Mouse (Mus musculus): Measurements from ENCODE around the gene Casp12. TPM values are rescaled to one million over a fixed set of nuclear protein-coding genes. Genes with fewer than 3 reads are reported as not detected.

Gene Casp12
- polyA plus RNA-seq (2015; fragmentation: Nextera tagmentation; extraction: Ambion mirVana), result 1.9 and 3.3 TPM in 2 replicates

GRCm38 (mm10) chr9:5345291-5345898 is at the start of gene Casp12:
Gene Casp12 (plus strand): TSS chr9:5345430.
- 46% methylated on average over 4 of the region's 4 CpGs for WGBS
- no peak; the same call in 1 of the 2 replicates for ATAC-seq (ENCODE audit: extremely low read depth, insufficient number of reproducible peaks, low FRiP score, low TSS enrichment)
- Histone ChIP-seq H3K9me3 (no peaks in the 10 kb centered on the region), H3K36me3 (no peaks in the 10 kb centered on the region), H3K4me1 (0 out of 2 replicates have a peak, but pooled peaks cover 2% of the 10 kb centered on the region), H3K4me2 (peak within 1 kb of the TSS; percentile 51), H3K27me3 (replicated peaks) (no peaks in the 10 kb centered on the region), H3K27ac (replicated peaks) (peak within 1 kb of the TSS; percentile 73), H3K9ac (peak within 1 kb of the TSS; percentile 19; the same call in 1 of the 2 replicates), H3K4me3 (peak within 1 kb of the TSS; percentile 33)

GRCm38 (mm10) chr9:5296354-5297237 is 48.6 kb upstream of the Casp12 start:
- 59% methylated on average over 2 of the region's 2 CpGs for WGBS
- no peak for ATAC-seq (ENCODE audit: extremely low read depth, insufficient number of reproducible peaks, low FRiP score, low TSS enrichment)

GRCm38 (mm10) chr9:5298329-5299131 is 46.7 kb upstream of the Casp12 start, which contains the start of gene Casp1:
Gene Casp1 (plus strand): TSS chr9:5298517.
- no peaks in the 10 kb centered on the region for H3K27me3 ChIP-seq (replicated peaks)
- no peaks in the 10 kb centered on the region for H3K36me3 ChIP-seq
- H3K27ac ChIP-seq (replicated peaks), result no peak within 1 kb of the TSS
- no peaks in the 10 kb centered on the region for H3K4me1 ChIP-seq
- 68% methylated on average over 11 of the region's 11 CpGs for WGBS
- H3K4me3 ChIP-seq, result no peak within 1 kb of the TSS
- ATAC-seq (ENCODE audit: extremely low read depth, insufficient number of reproducible peaks, low FRiP score, low TSS enrichment), result no peak
- H3K4me2 ChIP-seq, result no peak within 1 kb of the TSS
- no peaks in the 10 kb centered on the region for H3K9me3 ChIP-seq
- no peak within 1 kb of the TSS for H3K9ac ChIP-seq

More at GRCm38 (mm10) chr9:5296354-5297237, 48.6 kb upstream of the Casp12 start:
- Histone ChIP-seq H3K4me3 (no peak overlapping the region), H3K27ac (replicated peaks) (no peak overlapping the region), H3K36me3 (no peaks in the 10 kb centered on the region), H3K9me3 (no peaks in the 10 kb centered on the region), H3K4me1 (no peaks in the 10 kb centered on the region), H3K27me3 (replicated peaks) (no peaks in the 10 kb centered on the region), H3K4me2 (no peak overlapping the region), H3K9ac (no peak overlapping the region)

GRCm38 (mm10) chr9:5299132-5299381 is 46.2 kb upstream of the Casp12 start:
- Histone ChIP-seq H3K9me3 (no peaks in the 10 kb centered on the region), H3K27ac (replicated peaks) (no peak overlapping the region), H3K4me3 (no peak overlapping the region), H3K36me3 (no peaks in the 10 kb centered on the region), H3K9ac (no peak overlapping the region), H3K4me2 (no peak overlapping the region), H3K4me1 (no peaks in the 10 kb centered on the region), H3K27me3 (replicated peaks) (no peaks in the 10 kb centered on the region)
- no peak for ATAC-seq (ENCODE audit: extremely low read depth, insufficient number of reproducible peaks, low FRiP score, low TSS enrichment)
- WGBS, result 76% methylated on average over 2 of the region's 2 CpGs

- Histone ChIP-seq H3K4me3 (peak within 1 kb of the TSS; percentile 34), H3K27ac (replicated peaks) (no peak within 1 kb of the TSS), H3K4me1 (no peaks in the 10 kb centered on the region), H3K27me3 (replicated peaks) (no peaks in the 10 kb centered on the region), H3K9me3 (no peaks in the 10 kb centered on the region), H3K4me2 (peak within 1 kb of the TSS; percentile 46), H3K9ac (no peak within 1 kb of the TSS), H3K36me3 (no peaks in the 10 kb centered on the region)
- ATAC-seq (ENCODE audit: extremely low read depth, insufficient number of reproducible peaks, low FRiP score, low TSS enrichment), result no peak
- WGBS, result 46% methylated on average over 5 of the region's 5 CpGs
Observed at GRCm38 (mm10) chr9:5308561-5308960, 36.7 kb upstream of the Casp12 start, which contains the start of gene Casp4. Gene Casp4 (plus strand): TSS chr9:5308828.

- ATAC-seq (ENCODE audit: extremely low read depth, insufficient number of reproducible peaks, low FRiP score, low TSS enrichment), result no peak
- Histone ChIP-seq H3K4me1 (no peaks in the 10 kb centered on the region), H3K4me3 (no peak overlapping the region)
Observed at GRCm38 (mm10) chr9:5310112-5310511, 35.1 kb upstream of the Casp12 start.

GRCm38 (mm10) chr9:5311435-5311834 is 33.8 kb upstream of the Casp12 start:
- Histone ChIP-seq H3K4me3 (no peak overlapping the region), H3K27ac (replicated peaks) (no peak overlapping the region), H3K36me3 (no peaks in the 10 kb centered on the region), H3K27me3 (replicated peaks) (no peaks in the 10 kb centered on the region), H3K9me3 (no peaks in the 10 kb centered on the region), H3K4me1 (no peaks in the 10 kb centered on the region), H3K9ac (no peak overlapping the region), H3K4me2 (no peak overlapping the region)
- WGBS, result 50% methylated on average over 4 of the region's 4 CpGs
- ATAC-seq (ENCODE audit: extremely low read depth, insufficient number of reproducible peaks, low FRiP score, low TSS enrichment), result no peak

More at GRCm38 (mm10) chr9:5310112-5310511, 35.1 kb upstream of the Casp12 start:
- no peaks in the 10 kb centered on the region for H3K36me3 ChIP-seq
- no peaks in the 10 kb centered on the region for H3K9me3 ChIP-seq
- H3K27ac ChIP-seq (replicated peaks), result no peak overlapping the region
- no peak overlapping the region for H3K9ac ChIP-seq
- H3K27me3 ChIP-seq (replicated peaks), result no peaks in the 10 kb centered on the region
- no peak overlapping the region for H3K4me2 ChIP-seq

- no peak for ATAC-seq (ENCODE audit: extremely low read depth, insufficient number of reproducible peaks, low FRiP score, low TSS enrichment)
- no peaks in the 10 kb centered on the region for H3K9me3 ChIP-seq
- WGBS, result 53% methylated on average over 3 of the region's 3 CpGs
- no peaks in the 10 kb centered on the region for H3K36me3 ChIP-seq
- H3K27ac ChIP-seq (replicated peaks), result no peak overlapping the region
- no peaks in the 10 kb centered on the region for H3K27me3 ChIP-seq (replicated peaks)
- H3K4me2 ChIP-seq, result no peak overlapping the region
- no peak overlapping the region for H3K4me3 ChIP-seq
- no peaks in the 10 kb centered on the region for H3K4me1 ChIP-seq
- no peak overlapping the region for H3K9ac ChIP-seq
Observed at GRCm38 (mm10) chr9:5328204-5328603, 17.0 kb upstream of the Casp12 start.

- H3K27me3 ChIP-seq (replicated peaks), result no peaks in the 10 kb centered on the region
- H3K9me3 ChIP-seq, result no peaks in the 10 kb centered on the region
- no peak for ATAC-seq (ENCODE audit: extremely low read depth, insufficient number of reproducible peaks, low FRiP score, low TSS enrichment)
- H3K4me3 ChIP-seq, result no peak overlapping the region
- no peaks in the 10 kb centered on the region for H3K36me3 ChIP-seq
- H3K4me1 ChIP-seq, result no peaks in the 10 kb centered on the region
- no peak overlapping the region for H3K9ac ChIP-seq
- no peak overlapping the region for H3K4me2 ChIP-seq
- H3K27ac ChIP-seq (replicated peaks), result no peak overlapping the region
Observed at GRCm38 (mm10) chr9:5332441-5332840, 12.8 kb upstream of the Casp12 start.

GRCm38 (mm10) chr9:5333422-5333821 is 11.8 kb upstream of the Casp12 start:
- no peak for ATAC-seq (ENCODE audit: extremely low read depth, insufficient number of reproducible peaks, low FRiP score, low TSS enrichment)

GRCm38 (mm10) chr9:5343092-5343491 is 2.1 kb upstream of the Casp12 start:
- ATAC-seq (ENCODE audit: extremely low read depth, insufficient number of reproducible peaks, low FRiP score, low TSS enrichment), result no peak
- Histone ChIP-seq H3K4me1 (0 out of 2 replicates have a peak, but pooled peaks cover 2% of the 10 kb centered on the region), H3K4me3 (no peak overlapping the region), H3K9ac (no peak overlapping the region), H3K27me3 (replicated peaks) (no peaks in the 10 kb centered on the region), H3K4me2 (no peak overlapping the region), H3K36me3 (no peaks in the 10 kb centered on the region), H3K9me3 (no peaks in the 10 kb centered on the region), H3K27ac (replicated peaks) (no peak overlapping the region)
- 33% methylated on average over 1 of the region's 1 CpGs for WGBS

More at GRCm38 (mm10) chr9:5333422-5333821, 11.8 kb upstream of the Casp12 start:
- H3K27ac ChIP-seq (replicated peaks), result no peak overlapping the region
- H3K4me2 ChIP-seq, result no peak overlapping the region
- no peaks in the 10 kb centered on the region for H3K36me3 ChIP-seq
- no peaks in the 10 kb centered on the region for H3K27me3 ChIP-seq (replicated peaks)
- 73% methylated on average over 1 of the region's 1 CpGs for WGBS
- no peaks in the 10 kb centered on the region for H3K9me3 ChIP-seq
- H3K9ac ChIP-seq, result no peak overlapping the region
- no peak overlapping the region for H3K4me3 ChIP-seq
- no peaks in the 10 kb centered on the region for H3K4me1 ChIP-seq
